Mouse (Mus musculus): ENCODE measurements at regions not wholly inside any gene's neighbourhood (a gene's known extent, or its start where the extent isn't known, plus 50 kb on each side); places are given as distances from the start of the nearest gene placed in this dataset.
A peak's percentile ranks its signal among the peaks of the same experiment; 100 is the strongest.

- DNase-seq (ENCODE audit: low read depth), result no peak
Measured at GRCm38 (mm10) chr7:136445091-136445490, 449.3 kb upstream of the Mgmt start.

- DNase-seq (ENCODE audit: low read depth), result no peak
Measured at GRCm38 (mm10) chr7:136449286-136449685, 445.1 kb upstream of the Mgmt start.

- DNase-seq (ENCODE audit: low read depth), result no peak
Measured at GRCm38 (mm10) chr7:136451672-136452361, 442.6 kb upstream of the Mgmt start.

- no peak for DNase-seq (ENCODE audit: low read depth)
Measured at GRCm38 (mm10) chr7:136452561-136452960, 441.9 kb upstream of the Mgmt start.

GRCm38 (mm10) chr7:136457171-136457570, 437.2 kb upstream of the Mgmt start:
- DNase-seq (ENCODE audit: low read depth), result no peak

- DNase-seq (ENCODE audit: low read depth), result no peak
Measured at GRCm38 (mm10) chr7:136457867-136458448, 436.5 kb upstream of the Mgmt start.

GRCm38 (mm10) chr7:136477135-136477534, 417.3 kb upstream of the Mgmt start:
- no peak for DNase-seq (ENCODE audit: low read depth)

- no peak for DNase-seq (ENCODE audit: low read depth)
Measured at GRCm38 (mm10) chr7:136480641-136481202, 413.7 kb upstream of the Mgmt start.

GRCm38 (mm10) chr7:136483237-136483636, 411.2 kb upstream of the Mgmt start:
- no peak for DNase-seq (ENCODE audit: low read depth)

GRCm38 (mm10) chr7:136487556-136487955, 406.9 kb upstream of the Mgmt start:
- DNase-seq (ENCODE audit: low read depth), result no peak

- no peak for DNase-seq (ENCODE audit: low read depth)
Measured at GRCm38 (mm10) chr7:136494862-136495261, 399.6 kb upstream of the Mgmt start.

- DNase-seq (ENCODE audit: low read depth), result no peak
Measured at GRCm38 (mm10) chr7:136496335-136497242, 397.8 kb upstream of the Mgmt start.

- DNase-seq (ENCODE audit: low read depth), result no peak
Measured at GRCm38 (mm10) chr7:136500059-136500458, 394.4 kb upstream of the Mgmt start.

GRCm38 (mm10) chr7:136501094-136501493, 393.3 kb upstream of the Mgmt start:
- no peak for DNase-seq (ENCODE audit: low read depth)

- DNase-seq (ENCODE audit: low read depth), result no peak
Measured at GRCm38 (mm10) chr7:136501855-136502847, 392.3 kb upstream of the Mgmt start.

GRCm38 (mm10) chr7:136511389-136511788, 383.0 kb upstream of the Mgmt start:
- no peak for DNase-seq (ENCODE audit: low read depth)

- DNase-seq (ENCODE audit: low read depth), result no peak
Measured at GRCm38 (mm10) chr7:136515376-136515775, 379.0 kb upstream of the Mgmt start.

GRCm38 (mm10) chr7:136525821-136526220, 368.6 kb upstream of the Mgmt start:
- DNase-seq (ENCODE audit: low read depth), result no peak

- peak; percentile 67 for DNase-seq (ENCODE audit: low read depth)
Measured at GRCm38 (mm10) chr7:136530006-136530785, 364.2 kb upstream of the Mgmt start.

- DNase-seq (ENCODE audit: low read depth), result no peak
Measured at GRCm38 (mm10) chr7:136531301-136531700, 363.1 kb upstream of the Mgmt start.
